Mouse (Mus musculus): ENCODE measurements at regions not wholly inside any gene's neighbourhood (a gene's known extent, or its start where the extent isn't known, plus 50 kb on each side); places are given as distances from the start of the nearest gene placed in this dataset.

- Histone ChIP-seq H3K36me3 (no peaks in the 10 kb centered on the region), H3K9me3 (no peaks in the 10 kb centered on the region), H3K9ac (no peak overlapping the region), H3K4me2 (replicated peaks) (no peak overlapping the region), H3K4me1 (replicated peaks) (peaks cover 3% of the 10 kb centered on the region; the same call in 1 of the 2 replicates), H3K27ac (no peak overlapping the region), H3K4me3 (replicated peaks) (no peak overlapping the region), H3K27me3 (replicated peaks) (no peaks in the 10 kb centered on the region)
- 40% methylated on average over 3 of the region's 3 CpGs for WGBS
- ATAC-seq: no peak
Observed at GRCm38 (mm10) chr3:37834626-37835025, 110.3 kb upstream of the Gm5148 start.

- Histone ChIP-seq H3K4me3 (replicated peaks) (no peak overlapping the region), H3K36me3 (no peaks in the 10 kb centered on the region), H3K4me2 (replicated peaks) (no peak overlapping the region), H3K27ac (no peak overlapping the region), H3K9me3 (no peaks in the 10 kb centered on the region), H3K9ac (no peak overlapping the region), H3K27me3 (replicated peaks) (no peaks in the 10 kb centered on the region), H3K4me1 (replicated peaks) (peaks cover 3% of the 10 kb centered on the region; the same call in 1 of the 2 replicates)
- ATAC-seq: no peak
- WGBS: 87% methylated on average over 4 of the region's 4 CpGs
Observed at GRCm38 (mm10) chr3:37833387-37833786, 109.1 kb upstream of the Gm5148 start.

DNA sequence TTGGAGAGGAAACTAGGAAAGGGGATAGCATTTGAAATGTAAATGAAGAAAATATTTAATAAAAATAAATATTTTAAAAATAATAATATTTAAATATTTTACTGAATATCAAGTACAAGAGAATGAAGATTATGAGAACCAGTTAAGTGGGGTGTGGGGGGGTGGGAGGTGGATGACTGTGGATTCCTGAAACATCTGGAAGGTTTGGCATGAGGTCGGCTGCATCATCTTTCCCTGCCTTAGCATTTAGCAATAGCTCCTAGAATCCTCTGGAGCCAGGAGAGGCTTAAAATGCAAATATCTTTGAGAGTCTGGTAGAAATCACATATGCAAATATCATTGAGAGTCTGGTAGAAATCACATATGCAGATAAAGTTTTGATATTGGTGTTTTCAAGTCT is 103.3 kb upstream of the Gm5148 start:
- WGBS: 54% methylated on average over 1 of the region's 1 CpGs

GRCm38 (mm10) chr3:37825602-37826001 is 101.3 kb upstream of the Gm5148 start:
- no peak overlapping the region for H3K4me2 ChIP-seq (replicated peaks)
- WGBS: 88% methylated on average over 4 of the region's 4 CpGs
- no peak overlapping the region for H3K9ac ChIP-seq
- no peaks in the 10 kb centered on the region for H3K36me3 ChIP-seq
- no peaks in the 10 kb centered on the region for H3K27me3 ChIP-seq (replicated peaks)
- no peak for ATAC-seq
- no peaks in the 10 kb centered on the region for H3K9me3 ChIP-seq
- H3K27ac ChIP-seq: no peak overlapping the region
- H3K4me3 ChIP-seq (replicated peaks): no peak overlapping the region
- no peaks in the 10 kb centered on the region for H3K4me1 ChIP-seq (replicated peaks)

More for the DNA sequence above, 103.3 kb upstream of the Gm5148 start:
- Histone ChIP-seq H3K4me2 (replicated peaks) (no peak overlapping the region), H3K4me3 (replicated peaks) (no peak overlapping the region), H3K9me3 (no peaks in the 10 kb centered on the region), H3K36me3 (no peaks in the 10 kb centered on the region), H3K27ac (no peak overlapping the region), H3K9ac (no peak overlapping the region), H3K27me3 (replicated peaks) (no peaks in the 10 kb centered on the region), H3K4me1 (replicated peaks) (no peaks in the 10 kb centered on the region)
- no peak for ATAC-seq

DNA sequence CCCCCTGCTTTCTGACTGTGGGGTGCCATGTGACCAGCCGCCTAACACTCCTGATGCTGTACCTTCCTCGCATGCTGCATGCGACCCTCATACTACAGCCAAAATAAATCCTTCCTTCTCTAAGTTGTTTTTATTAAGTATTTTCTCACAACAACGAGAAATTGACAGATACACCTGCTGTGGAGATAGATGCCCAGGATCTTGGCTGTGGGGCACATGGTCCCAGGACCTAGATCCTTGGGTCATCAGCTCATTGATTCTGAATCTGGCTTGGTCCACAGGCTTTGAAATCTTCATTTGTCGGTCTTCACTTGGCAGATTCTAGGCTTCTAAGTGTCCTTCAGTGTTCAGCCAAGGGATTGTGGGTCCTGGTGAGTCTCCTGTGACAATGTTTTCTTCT is 100.4 kb upstream of the Gm5148 start:
- no peak for ATAC-seq
- no peaks in the 10 kb centered on the region for H3K27me3 ChIP-seq (replicated peaks)
- H3K9ac ChIP-seq: no peak overlapping the region
- H3K4me1 ChIP-seq (replicated peaks): no peaks in the 10 kb centered on the region
- H3K4me3 ChIP-seq (replicated peaks): no peak overlapping the region
- no peak overlapping the region for H3K27ac ChIP-seq
- WGBS: 95% methylated on average over 5 of the region's 5 CpGs
- no peaks in the 10 kb centered on the region for H3K9me3 ChIP-seq
- no peak overlapping the region for H3K4me2 ChIP-seq (replicated peaks)
- H3K36me3 ChIP-seq: no peaks in the 10 kb centered on the region

DNA sequence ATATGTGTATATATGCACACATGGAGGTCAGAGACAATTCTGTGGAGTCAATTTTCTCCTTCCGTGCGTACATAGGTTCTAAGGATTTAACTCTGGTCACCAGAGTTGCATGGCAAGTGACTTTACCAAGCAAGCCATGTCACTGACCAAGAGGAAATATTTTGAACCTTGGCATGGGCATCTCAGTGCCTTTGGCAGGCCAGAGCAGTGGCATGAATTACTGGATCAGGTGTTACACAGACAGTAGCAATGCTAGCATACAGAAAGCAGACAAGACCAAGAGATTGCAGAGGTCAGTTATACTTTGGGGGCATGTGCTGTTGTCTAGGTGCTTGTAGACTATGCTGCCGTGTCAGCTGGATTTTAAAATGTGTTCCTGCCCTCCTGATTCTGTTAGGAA is 95.2 kb upstream of the Gm5148 start:
- 78% methylated on average over 3 of the region's 3 CpGs for WGBS
- no peak for ATAC-seq
- no peaks in the 10 kb centered on the region for H3K27me3 ChIP-seq (replicated peaks)
- H3K4me2 ChIP-seq (replicated peaks): no peak overlapping the region
- no peaks in the 10 kb centered on the region for H3K36me3 ChIP-seq
- H3K9ac ChIP-seq: no peak overlapping the region
- no peaks in the 10 kb centered on the region for H3K9me3 ChIP-seq
- H3K4me1 ChIP-seq (replicated peaks): no peaks in the 10 kb centered on the region
- H3K27ac ChIP-seq: no peak overlapping the region
- H3K4me3 ChIP-seq (replicated peaks): no peak overlapping the region

DNA sequence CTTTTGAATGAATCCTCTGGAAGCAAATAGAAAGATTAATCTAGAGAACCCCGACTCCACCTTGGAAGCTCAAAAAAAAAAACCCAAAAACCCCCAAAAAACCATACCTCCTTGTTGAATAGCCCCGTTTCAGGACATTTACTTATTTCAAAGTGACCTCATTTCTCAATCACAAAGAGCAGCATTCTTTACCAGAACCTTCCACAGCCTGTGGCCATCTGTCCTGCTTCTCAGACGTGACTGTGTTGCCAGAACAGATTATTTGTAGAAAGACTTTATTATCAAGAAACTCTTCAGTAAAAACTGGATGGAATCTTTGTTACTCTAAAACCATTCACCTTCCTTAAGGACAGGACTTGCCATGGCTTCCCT is 93.1 kb upstream of the Gm5148 start:
- no peak for ATAC-seq
- no peak overlapping the region for H3K4me3 ChIP-seq (replicated peaks)
- no peak overlapping the region for H3K27ac ChIP-seq
- no peak overlapping the region for H3K9ac ChIP-seq
- WGBS: 69% methylated on average over 3 of the region's 3 CpGs
- no peak overlapping the region for H3K4me2 ChIP-seq (replicated peaks)
- no peaks in the 10 kb centered on the region for H3K36me3 ChIP-seq
- H3K4me1 ChIP-seq (replicated peaks): no peaks in the 10 kb centered on the region
- no peaks in the 10 kb centered on the region for H3K27me3 ChIP-seq (replicated peaks)
- no peaks in the 10 kb centered on the region for H3K9me3 ChIP-seq

GRCm38 (mm10) chr3:37816781-37817433 is 92.6 kb upstream of the Gm5148 start:
- WGBS: 59% methylated on average over 6 of the region's 6 CpGs
- no peak for ATAC-seq
- H3K9me3 ChIP-seq: no peaks in the 10 kb centered on the region
- H3K9ac ChIP-seq: no peak overlapping the region
- H3K27ac ChIP-seq: no peak overlapping the region
- no peak overlapping the region for H3K4me2 ChIP-seq (replicated peaks)
- H3K4me3 ChIP-seq (replicated peaks): no peak overlapping the region
- H3K27me3 ChIP-seq (replicated peaks): no peaks in the 10 kb centered on the region
- H3K4me1 ChIP-seq (replicated peaks): no peaks in the 10 kb centered on the region
- no peaks in the 10 kb centered on the region for H3K36me3 ChIP-seq

DNA sequence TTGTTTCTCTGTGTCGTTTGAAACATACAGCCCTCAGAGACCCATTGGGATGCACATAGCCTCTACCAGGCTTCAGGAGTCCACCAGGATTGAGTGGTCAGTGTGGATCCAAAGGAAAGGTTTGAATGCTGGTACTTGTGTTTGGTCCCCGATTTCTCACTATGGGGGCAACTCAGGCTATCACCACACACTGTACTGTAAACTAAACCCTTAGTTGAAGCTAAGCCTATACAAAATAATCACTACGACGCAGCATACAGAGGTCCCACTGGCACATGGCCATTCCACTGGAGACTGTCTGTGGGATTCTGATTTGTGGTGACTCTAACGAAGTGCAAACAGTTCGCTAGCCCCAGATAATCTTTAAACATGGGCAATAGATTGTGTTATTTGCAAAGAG is 91.5 kb upstream of the Gm5148 start:
- Histone ChIP-seq H3K4me1 (replicated peaks) (no peaks in the 10 kb centered on the region), H3K36me3 (no peaks in the 10 kb centered on the region), H3K4me2 (replicated peaks) (no peak overlapping the region), H3K9ac (no peak overlapping the region), H3K4me3 (replicated peaks) (no peak overlapping the region), H3K27me3 (replicated peaks) (no peaks in the 10 kb centered on the region), H3K27ac (no peak overlapping the region), H3K9me3 (no peaks in the 10 kb centered on the region)
- ATAC-seq: no peak
- WGBS: 92% methylated on average over 6 of the region's 6 CpGs

- H3K4me1 ChIP-seq (replicated peaks): no peaks in the 10 kb centered on the region
- ATAC-seq: no peak
- H3K4me2 ChIP-seq (replicated peaks): no peak overlapping the region
- H3K27ac ChIP-seq: no peak overlapping the region
- H3K36me3 ChIP-seq: no peaks in the 10 kb centered on the region
- H3K27me3 ChIP-seq (replicated peaks): no peaks in the 10 kb centered on the region
- whole genome bisulfite sequencing: 81% methylated on average over 3 of the region's 3 CpGs
- H3K4me3 ChIP-seq (replicated peaks): no peak overlapping the region
- H3K9me3 ChIP-seq: 0 out of 2 replicates have a peak, but pooled peaks cover 3% of the 10 kb centered on the region
- H3K9ac ChIP-seq: no peak overlapping the region
Observed at GRCm38 (mm10) chr3:37812936-37813335, 88.6 kb upstream of the Gm5148 start.

DNA sequence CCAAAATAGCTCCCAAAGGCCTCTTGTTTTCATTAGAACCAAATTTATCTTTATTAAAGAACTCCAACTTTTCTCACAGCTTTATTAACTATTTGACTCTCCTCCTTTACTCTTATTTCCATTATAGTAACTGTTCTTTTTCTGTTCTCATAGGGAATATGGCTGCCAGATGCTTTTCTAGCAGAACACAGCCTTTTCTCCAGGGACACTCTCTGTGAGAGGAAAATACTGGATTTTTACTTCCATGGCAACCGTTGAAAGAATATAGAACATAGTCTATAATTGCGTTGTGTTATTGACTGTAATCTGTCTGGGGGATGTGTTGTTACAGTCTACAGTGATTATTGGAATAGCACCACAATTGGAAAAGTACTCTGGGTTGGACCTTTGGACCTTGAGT is 87.1 kb upstream of the Gm5148 start:
- Histone ChIP-seq H3K27me3 (replicated peaks) (no peaks in the 10 kb centered on the region), H3K4me1 (replicated peaks) (no peaks in the 10 kb centered on the region), H3K4me2 (replicated peaks) (no peak overlapping the region), H3K27ac (no peak overlapping the region), H3K9me3 (0 out of 2 replicates have a peak, but pooled peaks cover 3% of the 10 kb centered on the region), H3K36me3 (no peaks in the 10 kb centered on the region), H3K9ac (no peak overlapping the region), H3K4me3 (replicated peaks) (no peak overlapping the region)
- ATAC-seq: no peak
- WGBS: 89% methylated on average over 2 of the region's 2 CpGs

GRCm38 (mm10) chr3:37810763-37811162 is 86.5 kb upstream of the Gm5148 start:
- ATAC-seq: no peak

DNA sequence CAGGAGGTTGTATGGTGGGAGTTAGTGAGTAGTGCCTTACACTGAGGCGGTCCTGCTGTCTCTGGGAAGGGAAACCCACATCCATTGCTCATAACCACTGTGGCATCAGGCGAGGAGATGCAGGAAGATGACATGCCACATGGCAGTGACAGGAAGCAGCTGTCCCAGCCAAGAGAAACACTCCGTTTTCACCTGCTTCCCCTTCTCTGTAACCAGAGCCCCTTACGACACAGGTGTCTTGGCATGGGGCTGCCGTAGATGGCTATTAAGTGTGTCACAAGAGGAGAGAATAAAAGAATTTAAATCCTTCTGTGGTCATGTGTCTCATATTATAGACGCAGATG is 81.5 kb upstream of the Gm5148 start:
- no peak overlapping the region for H3K9ac ChIP-seq
- 65% methylated on average over 6 of the region's 6 CpGs for WGBS

More at GRCm38 (mm10) chr3:37810763-37811162, 86.5 kb upstream of the Gm5148 start:
- Histone ChIP-seq H3K36me3 (no peaks in the 10 kb centered on the region), H3K9me3 (0 out of 2 replicates have a peak, but pooled peaks cover 3% of the 10 kb centered on the region), H3K27me3 (replicated peaks) (no peaks in the 10 kb centered on the region), H3K4me1 (replicated peaks) (no peaks in the 10 kb centered on the region), H3K4me3 (replicated peaks) (no peak overlapping the region), H3K9ac (no peak overlapping the region), H3K4me2 (replicated peaks) (no peak overlapping the region), H3K27ac (no peak overlapping the region)
- 92% methylated on average over 2 of the region's 2 CpGs for WGBS

More for the DNA sequence above, 81.5 kb upstream of the Gm5148 start:
- ATAC-seq: no peak
- no peaks in the 10 kb centered on the region for H3K36me3 ChIP-seq
- no peak overlapping the region for H3K27ac ChIP-seq
- no peak overlapping the region for H3K4me2 ChIP-seq (replicated peaks)
- no peak overlapping the region for H3K4me3 ChIP-seq (replicated peaks)
- H3K4me1 ChIP-seq (replicated peaks): no peaks in the 10 kb centered on the region
- H3K9me3 ChIP-seq: 0 out of 2 replicates have a peak, but pooled peaks cover 3% of the 10 kb centered on the region
- H3K27me3 ChIP-seq (replicated peaks): no peaks in the 10 kb centered on the region
